Mouse (Mus musculus) E14TG2a.4 (cell line): ENCODE data around the gene Ninl.

ENCODE experiments used
- CTCF ChIP-seq: conservative IDR thresholded peaks from 2 replicates; pipeline ENCODE4 v1.5.1; 2014; ENCODE audit warnings: low read length
- NANOG ChIP-seq: IDR thresholded peaks from 2 replicates; pipeline ENCODE4 v1.6.1; 2014; ENCODE audit warnings: borderline replicate concordance, low read length, mixed read lengths
- POU5F1 ChIP-seq: IDR thresholded peaks from 2 replicates; pipeline ENCODE4 v1.6.1; 2014; ENCODE audit warnings: low read length, borderline replicate concordance

- TF ChIP-seq CTCF (no peak), NANOG (no peak), POU5F1 (no peak)
Observed at GRCm38 (mm10) chr2:150955859-150956258, 83.3 kb downstream of the Ninl start.
